Mouse (Mus musculus) retina, postnatal 7 days (tissue): ENCODE data around the gene Cd44.

Experiments
- DNase-seq: peaks from one replicate; pipeline ENCODE4 v3.0.0-alpha.2; 2012; ENCODE audit warnings: low read depth, low spot score

Gene Cd44

GRCm38 (mm10) chr2:102763176-102763575, 138.3 kb downstream of the Cd44 start:
- no peak for DNase-seq
